Comparison of ENCODE assay signal across 23 mouse cellular contexts in the genomic region with DNA sequence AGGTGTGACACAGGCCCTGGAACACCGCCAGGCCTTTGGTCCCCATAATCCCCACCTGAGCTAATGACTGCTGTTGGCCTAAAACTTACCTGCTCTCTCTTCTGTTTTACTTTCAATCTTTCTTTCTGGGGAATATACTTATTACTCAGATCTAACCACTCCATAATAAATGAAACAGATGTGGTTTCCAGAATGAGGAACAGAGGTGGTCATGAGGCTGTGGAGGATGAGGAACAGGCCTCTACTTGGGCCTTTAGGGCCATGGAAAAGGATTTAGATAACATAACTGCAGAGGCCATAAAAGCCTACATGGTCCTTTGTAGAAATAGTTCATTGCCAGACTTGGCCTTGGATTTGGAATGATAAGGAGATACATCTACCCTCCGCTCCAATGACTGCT.
"Had no signal": no experiment of that assay in that cellular context is flagged by ENCODE, and none has a peak within 500 bp of the region (broad histone marks: within the 10 kb centered on the region; RNA-seq: fewer than 3 reads in every experiment).

No protein-coding gene starts in this region.

- ATAC-seq: intestine, embryonic 16.5 days; liver, postnatal 0 days; midbrain, embryonic 15.5 days had no signal

- H3K9ac ChIP-seq: liver, embryonic 14.5 days; liver, postnatal 0 days; lung, embryonic 15.5 days; midbrain, embryonic 12.5 days; midbrain, embryonic 15.5 days; neural tube, embryonic 13.5 days had no signal

- H3K9me3 ChIP-seq: lung, embryonic 15.5 days; midbrain, embryonic 12.5 days; midbrain, embryonic 15.5 days; neural tube, embryonic 13.5 days had no signal

- H3K36me3 ChIP-seq: lung, embryonic 15.5 days; midbrain, embryonic 12.5 days; midbrain, embryonic 15.5 days; neural tube, embryonic 13.5 days had no signal

- DNase-seq: kidney, adult 18-20 months; kidney, adult 9 months; kidney, postnatal 14 days; layer of hippocampus, postnatal 36 days; liver, postnatal 0 days; lung, postnatal 10 days; lung, postnatal 36 days; retina, postnatal 1 day; right cerebral cortex, postnatal 25 days; thymus, adult 2 months; thymus, postnatal 14 days; thymus, postnatal 4 days had no signal

- H3K27me3 ChIP-seq: lung, embryonic 15.5 days; midbrain, embryonic 12.5 days; midbrain, embryonic 15.5 days; neural tube, embryonic 13.5 days had no signal

- H3K4me1 ChIP-seq: lung, embryonic 15.5 days; midbrain, embryonic 12.5 days; midbrain, embryonic 15.5 days; neural tube, embryonic 13.5 days had no signal

- H3K4me2 ChIP-seq: liver, embryonic 11.5 days; lung, embryonic 15.5 days; midbrain, embryonic 12.5 days; midbrain, embryonic 15.5 days; neural tube, embryonic 13.5 days had no signal

- H3K27ac ChIP-seq: layer of hippocampus, adult 2 months; left cerebral cortex, adult 2 months; liver, embryonic 14.5 days; lung, embryonic 15.5 days; midbrain, embryonic 12.5 days; midbrain, embryonic 15.5 days; neural tube, embryonic 13.5 days; stomach, postnatal 0 days had no signal

- H3K4me3 ChIP-seq: layer of hippocampus, adult 2 months; left cerebral cortex, adult 2 months; lung, embryonic 15.5 days; midbrain, embryonic 12.5 days; midbrain, embryonic 15.5 days; myocyte; neural tube, embryonic 13.5 days had no signal
